Mouse (Mus musculus): ENCODE data around the gene Sh3tc1. TPM values are rescaled to one million over a fixed set of nuclear protein-coding genes. Genes with fewer than 3 reads are reported as not detected.

Sh3tc1 gene
- polyA plus RNA-seq, 1 experiment = 5.2 TPM

DNA sequence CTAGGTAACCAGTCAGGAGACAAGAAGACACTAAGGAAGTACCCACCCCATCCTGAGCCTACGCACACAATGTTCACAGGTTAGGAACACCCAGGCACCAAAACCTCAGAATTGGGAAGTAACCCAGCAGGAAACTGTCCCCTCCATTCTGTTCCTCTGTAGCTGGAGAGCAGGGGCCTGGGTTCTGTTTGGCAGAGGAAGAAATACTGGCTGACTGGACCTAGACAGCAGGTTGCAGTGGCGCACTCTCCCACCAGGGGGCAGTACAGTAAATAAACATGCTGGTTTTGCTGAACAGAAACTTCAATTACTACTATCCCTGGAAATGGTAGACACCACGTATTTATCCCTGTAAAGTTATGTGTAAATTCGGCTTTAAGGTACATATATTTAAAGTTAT lies 7.1 kb upstream of the Sh3tc1 start:
- Histone ChIP-seq H3K27me3 (ENCODE audit: control insufficient read depth, insufficient read depth, low read length) (no peaks in the 10 kb centered on the region), H3K4me1 (replicated peaks; ENCODE audit: control insufficient read depth, insufficient read depth, low read length) (no peaks in the 10 kb centered on the region), H3K36me3 (ENCODE audit: control insufficient read depth, insufficient read depth, low read length) (no peaks in the 10 kb centered on the region), H3K27ac (ENCODE audit: control insufficient read depth, insufficient read depth, low read length) (no peak overlapping the region), H3K4me3 (ENCODE audit: control insufficient read depth, insufficient read depth, low read length) (no peak overlapping the region)
- DNase-seq = peak; percentile 66
- no peak for TF ChIP-seq POLR2A (IDR thresholded peaks at IDR 0.05; ENCODE audit: control insufficient read depth, extremely low read depth, insufficient read depth, low read length, poor library complexity)
- peak; percentile 44; the same call in 1 of the 2 replicates for TF ChIP-seq CTCF (IDR thresholded peaks at IDR 0.05; ENCODE audit: borderline replicate concordance, control insufficient read depth, extremely low read depth, insufficient read depth, low read length, poor library complexity)
- 19% methylated on average over 4 of the region's 4 CpGs for WGBS

- Histone ChIP-seq H3K27ac (ENCODE audit: control insufficient read depth, insufficient read depth, low read length) (no peak overlapping the region), H3K36me3 (ENCODE audit: control insufficient read depth, insufficient read depth, low read length) (no peaks in the 10 kb centered on the region), H3K27me3 (ENCODE audit: control insufficient read depth, insufficient read depth, low read length) (no peaks in the 10 kb centered on the region), H3K4me3 (ENCODE audit: control insufficient read depth, insufficient read depth, low read length) (no peak overlapping the region), H3K4me1 (replicated peaks; ENCODE audit: control insufficient read depth, insufficient read depth, low read length) (peaks cover 6% of the 10 kb centered on the region)
- TF ChIP-seq POLR2A (IDR thresholded peaks at IDR 0.05; ENCODE audit: control insufficient read depth, extremely low read depth, insufficient read depth, low read length, poor library complexity) (no peak), CTCF (IDR thresholded peaks at IDR 0.05; ENCODE audit: borderline replicate concordance, control insufficient read depth, extremely low read depth, insufficient read depth, low read length, poor library complexity) (no peak)
- no peak for DNase-seq
- WGBS = 89% methylated on average over 5 of the region's 5 CpGs
Measured at GRCm38 (mm10) chr5:35745406-35745805, 5.6 kb upstream of the Sh3tc1 start.

- no peaks in the 10 kb centered on the region for H3K27me3 ChIP-seq (ENCODE audit: control insufficient read depth, insufficient read depth, low read length)
- no peak overlapping the region for H3K4me3 ChIP-seq (ENCODE audit: control insufficient read depth, insufficient read depth, low read length)
- 92% methylated on average over 7 of the region's 7 CpGs for WGBS
- TF ChIP-seq CTCF (IDR thresholded peaks at IDR 0.05; ENCODE audit: borderline replicate concordance, control insufficient read depth, extremely low read depth, insufficient read depth, low read length, poor library complexity) = no peak
- TF ChIP-seq POLR2A (IDR thresholded peaks at IDR 0.05; ENCODE audit: control insufficient read depth, extremely low read depth, insufficient read depth, low read length, poor library complexity) = no peak
- no peak overlapping the region for H3K27ac ChIP-seq (ENCODE audit: control insufficient read depth, insufficient read depth, low read length)
- no peak for DNase-seq
- H3K4me1 ChIP-seq (replicated peaks; ENCODE audit: control insufficient read depth, insufficient read depth, low read length) = peaks cover 6% of the 10 kb centered on the region
- H3K36me3 ChIP-seq (ENCODE audit: control insufficient read depth, insufficient read depth, low read length) = no peaks in the 10 kb centered on the region
Measured at GRCm38 (mm10) chr5:35743990-35744722, 4.4 kb upstream of the Sh3tc1 start.

GRCm38 (mm10) chr5:35743238-35743951 lies 3.6 kb upstream of the Sh3tc1 start:
- Histone ChIP-seq H3K4me1 (replicated peaks; ENCODE audit: control insufficient read depth, insufficient read depth, low read length) (peaks cover 6% of the 10 kb centered on the region), H3K36me3 (ENCODE audit: control insufficient read depth, insufficient read depth, low read length) (no peaks in the 10 kb centered on the region), H3K27ac (ENCODE audit: control insufficient read depth, insufficient read depth, low read length) (no peak overlapping the region), H3K27me3 (ENCODE audit: control insufficient read depth, insufficient read depth, low read length) (no peaks in the 10 kb centered on the region), H3K4me3 (ENCODE audit: control insufficient read depth, insufficient read depth, low read length) (no peak overlapping the region)
- WGBS = 80% methylated on average over 8 of the region's 8 CpGs
- no peak for DNase-seq
- TF ChIP-seq POLR2A (IDR thresholded peaks at IDR 0.05; ENCODE audit: control insufficient read depth, extremely low read depth, insufficient read depth, low read length, poor library complexity) = no peak
- no peak for TF ChIP-seq CTCF (IDR thresholded peaks at IDR 0.05; ENCODE audit: borderline replicate concordance, control insufficient read depth, extremely low read depth, insufficient read depth, low read length, poor library complexity)

- Histone ChIP-seq H3K4me3 (ENCODE audit: control insufficient read depth, insufficient read depth, low read length) (no peak overlapping the region), H3K4me1 (replicated peaks; ENCODE audit: control insufficient read depth, insufficient read depth, low read length) (peaks cover 6% of the 10 kb centered on the region), H3K27me3 (ENCODE audit: control insufficient read depth, insufficient read depth, low read length) (no peaks in the 10 kb centered on the region), H3K27ac (ENCODE audit: control insufficient read depth, insufficient read depth, low read length) (no peak overlapping the region), H3K36me3 (ENCODE audit: control insufficient read depth, insufficient read depth, low read length) (no peaks in the 10 kb centered on the region)
- no peak for TF ChIP-seq POLR2A (IDR thresholded peaks at IDR 0.05; ENCODE audit: control insufficient read depth, extremely low read depth, insufficient read depth, low read length, poor library complexity)
- TF ChIP-seq CTCF (IDR thresholded peaks at IDR 0.05; ENCODE audit: borderline replicate concordance, control insufficient read depth, extremely low read depth, insufficient read depth, low read length, poor library complexity) = no peak
- DNase-seq = no peak
- WGBS = 91% methylated on average over 13 of the region's 13 CpGs
Measured at GRCm38 (mm10) chr5:35741225-35741820, 1.5 kb upstream of the Sh3tc1 start.

- no peak for TF ChIP-seq POLR2A (IDR thresholded peaks at IDR 0.05; ENCODE audit: control insufficient read depth, extremely low read depth, insufficient read depth, low read length, poor library complexity)
- TF ChIP-seq CTCF (IDR thresholded peaks at IDR 0.05; ENCODE audit: borderline replicate concordance, control insufficient read depth, extremely low read depth, insufficient read depth, low read length, poor library complexity) = no peak
- 22% methylated on average over 10 of the region's 10 CpGs for WGBS
- H3K4me3 ChIP-seq (ENCODE audit: control insufficient read depth, insufficient read depth, low read length) = no peak overlapping the region
- no peaks in the 10 kb centered on the region for H3K27me3 ChIP-seq (ENCODE audit: control insufficient read depth, insufficient read depth, low read length)
- peaks cover 6% of the 10 kb centered on the region for H3K4me1 ChIP-seq (replicated peaks; ENCODE audit: control insufficient read depth, insufficient read depth, low read length)
- H3K36me3 ChIP-seq (ENCODE audit: control insufficient read depth, insufficient read depth, low read length) = no peaks in the 10 kb centered on the region
- DNase-seq = no peak
- H3K27ac ChIP-seq (ENCODE audit: control insufficient read depth, insufficient read depth, low read length) = no peak overlapping the region
Measured at GRCm38 (mm10) chr5:35740716-35741115, 929 bp upstream of the Sh3tc1 start.
